ENCODE assay signal across 8 mouse cellular contexts in the genomic region with DNA sequence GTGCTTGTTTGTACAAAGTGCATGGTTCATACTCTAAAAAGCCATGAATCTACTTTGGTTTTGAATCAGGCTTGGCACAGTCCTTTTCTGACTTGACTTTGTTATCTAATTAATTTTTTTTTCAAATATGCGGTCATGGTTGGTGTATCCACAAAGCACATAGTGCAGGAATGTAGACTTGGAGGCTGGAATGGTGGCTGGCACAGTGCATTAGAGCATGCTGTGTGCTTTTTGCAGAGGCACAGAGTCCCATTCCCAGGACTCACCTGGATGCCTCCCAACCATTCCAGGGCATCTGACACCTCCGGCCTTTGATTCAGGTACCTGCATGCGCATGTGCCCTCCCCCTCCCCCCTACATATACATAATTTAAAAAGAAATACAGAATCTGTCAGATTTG.
"Had no signal": no experiment of that assay in that cellular context is flagged by ENCODE, and none has a peak within 500 bp of the region (broad histone marks: within the 10 kb centered on the region; RNA-seq: fewer than 3 reads in every experiment).

No protein-coding gene starts in this region.

- H3K9ac ChIP-seq: limb, embryonic 15.5 days; liver, embryonic 14.5 days; midbrain, embryonic 12.5 days had no signal

- H3K36me3 ChIP-seq: limb, embryonic 15.5 days; midbrain, embryonic 12.5 days had no signal

- H3K9me3 ChIP-seq: limb, embryonic 15.5 days; midbrain, embryonic 12.5 days had no signal

- H3K27ac ChIP-seq: limb, embryonic 15.5 days; liver, embryonic 14.5 days; midbrain, embryonic 12.5 days had no signal

- H3K27me3 ChIP-seq: limb, embryonic 15.5 days; midbrain, embryonic 12.5 days had no signal

- H3K4me3 ChIP-seq: limb, embryonic 15.5 days; midbrain, embryonic 12.5 days had no signal

- H3K4me2 ChIP-seq: limb, embryonic 15.5 days; midbrain, embryonic 12.5 days had no signal

- H3K4me1 ChIP-seq: limb, embryonic 15.5 days; midbrain, embryonic 12.5 days had no signal

- DNase-seq: kidney, postnatal 10 days; layer of hippocampus, adult 9-11 months; layer of hippocampus, postnatal 36 days; lung, adult 18-20 months; right cerebral cortex, postnatal 14 days had no signal
